Mouse (Mus musculus): ENCODE measurements around the gene Cdrt4.

DNA sequence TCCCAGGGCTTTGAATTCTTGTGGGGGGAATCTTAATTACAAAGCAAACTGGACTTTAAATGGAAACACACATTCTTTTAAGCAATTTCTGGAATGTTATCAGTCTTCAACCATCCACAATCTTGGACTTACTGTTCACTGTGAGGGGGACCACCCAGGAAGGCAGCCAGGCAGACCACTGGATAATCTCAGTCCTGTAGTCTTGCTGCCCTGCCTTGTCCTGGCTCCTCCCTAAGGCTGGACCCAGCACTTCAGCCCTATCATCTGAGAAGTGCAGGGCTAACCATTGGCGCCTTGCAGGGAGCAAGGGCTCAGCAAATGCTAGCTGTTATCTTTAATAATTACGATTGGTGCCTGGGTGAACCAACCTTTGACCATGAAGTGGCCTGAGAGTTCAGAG is 73.1 kb downstream of the Cdrt4 start:
- no peak for TF ChIP-seq GATA1 (IDR thresholded peaks at IDR 0.05; ENCODE audit: low read length)
- no peak for TF ChIP-seq TAL1 (IDR thresholded peaks at IDR 0.05; ENCODE audit: low read length)
